Mouse (Mus musculus): ENCODE measurements around the gene Oxgr1. TPM values are rescaled to one million over a fixed set of nuclear protein-coding genes. Genes with fewer than 3 reads are reported as not detected.
"Not testable (repeated sequence)": the region's sequence is repeated elsewhere in the genome, so short reads cannot be mapped to it uniquely, and the experiment has no call there.

Oxgr1 gene
- total RNA-seq, 2 experiments from 2014 or later, result not detected

DNA sequence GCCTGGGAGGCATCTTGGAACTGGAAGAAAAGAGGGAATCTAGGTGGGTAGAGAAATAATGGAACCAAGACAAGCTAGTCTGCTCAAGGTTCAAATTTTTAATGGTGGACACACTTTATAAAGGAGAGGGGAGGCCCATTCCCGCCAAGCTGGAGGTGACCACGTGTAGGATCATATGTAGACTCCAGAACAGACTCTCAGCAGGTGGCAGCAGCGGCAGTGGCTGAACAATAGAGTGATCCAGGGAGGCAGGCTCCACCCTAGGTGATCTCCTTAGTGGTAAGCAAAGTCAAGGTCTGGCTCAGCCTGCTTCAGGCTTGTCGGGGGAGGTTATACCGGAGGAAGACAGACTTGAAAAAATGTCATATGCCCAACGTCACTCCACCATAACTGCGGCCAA lies 55.9 kb downstream of the Oxgr1 start:
- DNase-seq (ENCODE audit: low spot score); intact Hi-C loops (cut with DNase I): not testable (repeated sequence)

GRCm38 (mm10) chr14:119981314-119981713 lies 60.9 kb downstream of the Oxgr1 start:
- intact Hi-C loops (cut with DNase I), result no loop called here
- no peak for DNase-seq (ENCODE audit: low spot score)

GRCm38 (mm10) chr14:119980698-119981235 lies 61.5 kb downstream of the Oxgr1 start:
- no peak for DNase-seq (ENCODE audit: low spot score)
- intact Hi-C loops (cut with DNase I), result no loop called here

Other genes starting within 250 kb of the Oxgr1 start
- 100 to 1,000 TPM; 234 to 252 TPM for gene Mbnl2, start 233.2 kb upstream of the Oxgr1 start, total RNA-seq (2021)

Data from heart, postnatal 25 days (tissue).